Comparison of ENCODE assay signal across 21 mouse cellular contexts in genomic region chr15:12895426-12895825, GRCm38 (mm10).
A peak's percentile ranks its signal among the peaks of the same experiment; 100 is the strongest.
DNase-seq lines count a peak whose midpoint lies in the region; ATAC-seq and TF ChIP-seq lines count a peak whose summit lies in the region.
"Had no signal": no experiment of that assay in that cellular context is flagged by ENCODE, and none has a peak within 500 bp of the region (broad histone marks: within the 10 kb centered on the region; RNA-seq: fewer than 3 reads in every experiment).

No protein-coding gene starts in this region.

- H3K27ac ChIP-seq in liver, embryonic 16.5 days (ENCODE audit: low read length): peak overlapping the region; percentile 25; the same call in 1 of the 2 replicates
- H3K27ac ChIP-seq in forebrain, embryonic 15.5 days (replicated peaks): no peak overlapping the region
- H3K27ac ChIP-seq: embryonic facial prominence, embryonic 12.5 days; hindbrain, embryonic 13.5 days; macrophage; midbrain, embryonic 12.5 days; neural tube, embryonic 13.5 days had no signal

- intact Hi-C loops in left cerebral cortex, postnatal 36 days (cut with DNase I): no loop called here

- H3K4me1 ChIP-seq in E14TG2a.4 (replicated peaks; ENCODE audit: low read depth, low read length): peaks cover 66% of the 10 kb centered on the region
- peaks cover 14% of the 10 kb centered on the region for H3K4me1 ChIP-seq in liver, embryonic 16.5 days (ENCODE audit: control insufficient read depth, low read depth, low read length)
- H3K4me1 ChIP-seq in forebrain, embryonic 15.5 days: no peaks in the 10 kb centered on the region
- H3K4me1 ChIP-seq: embryonic facial prominence, embryonic 12.5 days; heart, embryonic 12.5 days; hindbrain, embryonic 13.5 days; midbrain, embryonic 12.5 days; neural tube, embryonic 13.5 days had no signal

- H3K9ac ChIP-seq in liver, embryonic 16.5 days (ENCODE audit: low read depth, low read length): no peak overlapping the region
- no peak overlapping the region for H3K9ac ChIP-seq in forebrain, embryonic 15.5 days (replicated peaks)
- H3K9ac ChIP-seq: embryonic facial prominence, embryonic 12.5 days; heart, embryonic 12.5 days; hindbrain, embryonic 13.5 days; midbrain, embryonic 12.5 days; neural tube, embryonic 13.5 days had no signal

- no peaks in the 10 kb centered on the region for H3K27me3 ChIP-seq in E14TG2a.4 (ENCODE audit: insufficient read depth, low read length)
- H3K27me3 ChIP-seq in liver, embryonic 16.5 days (ENCODE audit: control insufficient read depth, insufficient read depth, low read depth, low read length): no peaks in the 10 kb centered on the region
- no peaks in the 10 kb centered on the region for H3K27me3 ChIP-seq in forebrain, embryonic 15.5 days
- H3K27me3 ChIP-seq: embryonic facial prominence, embryonic 12.5 days; heart, embryonic 12.5 days; hindbrain, embryonic 13.5 days; midbrain, embryonic 12.5 days; neural tube, embryonic 13.5 days had no signal

- H3K9me3 ChIP-seq in E14TG2a.4 (ENCODE audit: low read length): no peaks in the 10 kb centered on the region
- no peaks in the 10 kb centered on the region for H3K9me3 ChIP-seq in liver, embryonic 16.5 days (replicated peaks; ENCODE audit: control insufficient read depth, low read length)
- no peaks in the 10 kb centered on the region for H3K9me3 ChIP-seq in forebrain, embryonic 15.5 days
- H3K9me3 ChIP-seq: embryonic facial prominence, embryonic 12.5 days; hindbrain, embryonic 13.5 days; midbrain, embryonic 12.5 days; neural tube, embryonic 13.5 days had no signal

- H3K4me2 ChIP-seq in liver, embryonic 16.5 days (ENCODE audit: low read depth, low read length): no peak overlapping the region
- no peak overlapping the region for H3K4me2 ChIP-seq in forebrain, embryonic 15.5 days (replicated peaks)
- H3K4me2 ChIP-seq: embryonic facial prominence, embryonic 12.5 days; heart, embryonic 12.5 days; hindbrain, embryonic 13.5 days; midbrain, embryonic 12.5 days; neural tube, embryonic 13.5 days had no signal

- ATAC-seq in liver, embryonic 16.5 days (ENCODE audit: low read depth): no peak
- no peak for ATAC-seq in forebrain, embryonic 15.5 days (replicated peaks)
- ATAC-seq: forebrain, embryonic 14.5 days; intestine, embryonic 16.5 days had no signal

- peak; percentile 56 for DNase-seq in right cerebral cortex, adult 18-20 months
- DNase-seq in right cerebral cortex, postnatal 25 days: no peak
- peak; percentile 75 for DNase-seq in brain, adult 2 months (ENCODE audit: low read depth, low spot score)
- DNase-seq in left cerebral cortex, postnatal 36 days (ENCODE audit: low spot score in 2 of 2): no peak
- no peak for DNase-seq in testis, postnatal 14 days (ENCODE audit: low spot score)
- DNase-seq: B cell, adult 2 months; cerebellum, adult 9-11 months; heart, postnatal 14 days; layer of hippocampus, postnatal 36 days; thymus, postnatal 4 days had no signal

- TF ChIP-seq CTCF in E14TG2a.4 (conservative IDR thresholded peaks at IDR 0.05; ENCODE audit: low read length): no peak

- H3K36me3 ChIP-seq in E14TG2a.4 (ENCODE audit: insufficient read depth, low read length): peaks cover 83% of the 10 kb centered on the region
- peaks cover 12% of the 10 kb centered on the region for H3K36me3 ChIP-seq in liver, embryonic 16.5 days (ENCODE audit: control insufficient read depth, insufficient read depth)
- H3K36me3 ChIP-seq in forebrain, embryonic 15.5 days: peaks cover 56% of the 10 kb centered on the region

- WGBS in liver, embryonic 16.5 days (ENCODE audit: insufficient replicate concordance): 69% methylated on average over 13 of the region's 13 CpGs
- 96% methylated on average over 13 of the region's 13 CpGs for WGBS in forebrain, embryonic 15.5 days

- H3K4me3 ChIP-seq in E14TG2a.4 (replicated peaks; ENCODE audit: low read length): peak overlapping the region; percentile 21
- H3K4me3 ChIP-seq in liver, embryonic 16.5 days (ENCODE audit: low read depth, low read length): no peak overlapping the region
- H3K4me3 ChIP-seq in forebrain, embryonic 15.5 days: no peak overlapping the region
- H3K4me3 ChIP-seq: embryonic facial prominence, embryonic 12.5 days; heart, embryonic 12.5 days; hindbrain, embryonic 13.5 days; midbrain, embryonic 12.5 days; neural tube, embryonic 13.5 days had no signal

Comparison
In these comparisons a context has a peak if more than half of its experiments do, and no peak if none do; other contexts are left out.
1. DNase-seq: peak in right cerebral cortex, adult 18-20 months (single experiment) and brain, adult 2 months (single experiment); none in right cerebral cortex, postnatal 25 days (single experiment), left cerebral cortex, postnatal 36 days (0 of 2) and testis, postnatal 14 days (single experiment).